Mouse (Mus musculus) heart, postnatal 0 days (tissue): ENCODE measurements around the gene Eef1akmt4. TPM values are rescaled to one million over a fixed set of nuclear protein-coding genes. Genes with fewer than 3 reads are reported as not detected.

Experiments
- ATAC-seq: fragments of 200-750 bp; cut with Nextera tagmentation; 2 replicates; pipeline ENCODE4 v1.8.0; 2017; ENCODE audit warnings: low read depth, moderate number of reproducible peaks, moderate library complexity; ENCODE audit not compliant: insufficient read depth
- DNase-seq: peaks from one replicate; pipeline ENCODE4 v3.0.0-alpha.2; 2016; ENCODE audit warnings: low spot score
- H3K27ac ChIP-seq: fragments of 300-500 bp; sonication (generic); 2 replicates; pipeline ENCODE4 v1.5.1; 2014; ENCODE audit warnings: low read depth, mild to moderate bottlenecking
- H3K27me3 ChIP-seq: fragments of 300-500 bp; sonication (generic); 2 replicates; pipeline ENCODE4 v1.6.1; 2014; ENCODE audit warnings: low read length, mixed read lengths; ENCODE audit not compliant: control insufficient read depth, insufficient read depth
- H3K36me3 ChIP-seq: fragments of 300-500 bp; sonication (generic); replicated peaks from 2 replicates; pipeline ENCODE4 v1.6.1; 2014; ENCODE audit warnings: low read length, mixed read lengths; ENCODE audit not compliant: control insufficient read depth, insufficient read depth
- H3K4me1 ChIP-seq: fragments of 300-500 bp; sonication (generic); 2 replicates; pipeline ENCODE4 v1.6.1; 2014; ENCODE audit warnings: antibody characterized with exemption; ENCODE audit not compliant: control insufficient read depth, insufficient read depth
- H3K4me2 ChIP-seq: fragments of 300-500 bp; sonication (generic); 2 replicates; pipeline ENCODE4 v1.6.1; 2014; ENCODE audit warnings: low read depth, mild to moderate bottlenecking, low read length, moderate library complexity
- H3K4me3 ChIP-seq: fragments of 300-500 bp; sonication (generic); 2 replicates; pipeline ENCODE4 v1.5.1; 2014; ENCODE audit warnings: low read depth, low read length
- H3K9ac ChIP-seq: fragments of 300-500 bp; sonication (generic); replicated peaks from 2 replicates; pipeline ENCODE4 v1.6.1; 2014; ENCODE audit warnings: low read depth, low read length, mixed read lengths
- H3K9me3 ChIP-seq: fragments of 300-500 bp; sonication (generic); replicated peaks from 2 replicates; pipeline ENCODE4 v1.6.1; 2016; ENCODE audit warnings: low read length; ENCODE audit not compliant: control insufficient read depth
- CTCF ChIP-seq: IDR thresholded peaks from 2 replicates; pipeline ENCODE4 v1.5.1; 2016; ENCODE audit warnings: antibody characterized with exemption, control low read depth, low read depth
- EP300 ChIP-seq: IDR thresholded peaks from 2 replicates; pipeline ENCODE4 v1.6.1; 2016; ENCODE audit warnings: antibody characterized with exemption, low read depth
- WGBS: fragments of 180-500 bp; shearing (Covaris S2); extraction: QIAGEN DNeasy Blood & Tissue Kit; methylation state at CpG from one replicate; pipeline ENCODE4 v1.1.7; 2014; 5-methylcytosine and 5-hydroxymethylcytosine counted together
- polyA plus RNA-seq: library from polyadenylated mRNA; unstranded; fragments of >200 nt; fragmentation: Nextera tagmentation; extraction: Ambion mirVana; gene quantifications from 2 replicates; pipeline ENCODE4 v1.2.1, GENCODE M21; 2015
- total RNA-seq: library from RNA; depleted of rRNA; stranded (reverse); fragments of >200 nt; gene quantifications from 2 replicates; pipeline ENCODE4 v1.2.3, GENCODE M21; 2014; ENCODE audit warnings: low replicate concordance

Eef1akmt4 gene
- total and polyA plus RNA-seq, 2 experiments from 2014 or later, result 9.5 to 11.2 TPM

DNA sequence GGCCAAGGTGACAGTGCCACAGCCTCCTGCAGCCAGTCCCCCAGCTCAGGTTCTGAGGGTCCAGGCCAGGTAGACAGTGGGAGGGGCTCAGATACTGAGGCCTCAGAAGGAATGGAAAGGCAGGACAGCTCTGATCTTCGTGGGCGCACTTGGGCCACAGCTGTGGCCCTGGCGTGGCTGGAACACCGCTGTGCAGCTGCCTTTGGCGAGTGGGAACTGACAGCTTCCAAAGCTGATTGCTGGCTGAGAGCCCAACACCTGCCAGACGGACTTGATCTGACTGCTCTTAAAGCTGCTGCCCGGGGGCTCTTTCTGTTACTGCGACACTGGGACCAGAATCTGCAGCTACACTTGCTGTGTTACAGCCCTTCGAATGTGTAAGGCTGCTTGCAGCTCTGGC lies 6.7 kb upstream of the Eef1akmt4 start:
- no peak overlapping the region for H3K9ac ChIP-seq
- H3K27ac ChIP-seq, result no peak overlapping the region
- ATAC-seq, result no peak

DNA sequence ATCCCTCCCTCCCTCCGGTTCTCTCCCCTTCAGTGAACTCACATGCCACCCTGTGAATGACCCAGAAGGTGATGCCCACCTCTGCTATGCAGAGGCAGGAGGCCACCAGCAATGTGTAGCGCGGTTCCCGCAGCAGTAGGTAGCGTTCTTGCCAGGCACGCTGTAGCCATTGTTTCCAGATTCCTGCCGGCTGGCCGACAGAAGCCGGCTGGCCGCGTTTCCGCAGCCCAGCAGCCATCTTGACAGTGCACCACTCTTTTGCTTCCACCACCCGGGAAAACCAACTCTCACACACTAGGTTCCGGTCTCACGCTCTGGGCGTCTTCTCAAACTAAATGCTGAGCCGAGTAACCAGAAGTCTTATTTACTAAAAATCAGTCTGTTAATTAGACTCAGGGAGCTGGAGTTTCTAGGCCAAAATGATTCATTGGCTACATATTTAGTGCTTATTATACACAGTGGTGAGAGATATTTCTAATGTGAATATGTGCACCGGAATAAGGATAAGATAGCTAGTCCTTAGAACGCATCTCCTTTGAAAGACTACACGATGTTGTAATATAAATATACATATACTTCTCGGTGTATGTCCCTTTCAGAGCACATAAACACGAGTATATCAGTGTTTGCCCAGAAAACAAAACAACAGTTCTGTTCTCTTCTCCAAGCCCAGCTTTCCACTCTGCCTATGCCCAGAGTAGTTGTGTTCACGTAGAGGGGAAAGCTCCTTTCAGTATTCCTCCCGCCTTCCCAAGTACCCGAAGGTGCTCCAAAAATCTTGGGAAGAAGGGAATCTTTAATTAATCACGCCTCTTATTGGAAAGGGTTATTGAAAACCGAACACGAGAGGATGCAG lies 664 bp upstream of the Eef1akmt4 start:
- DNase-seq (peak; percentile 76), ATAC-seq (peak; percentile 74)
- TF ChIP-seq CTCF (no peak), EP300 (peak; percentile 39; the same call in 1 of the 2 replicates)
- no peaks in the 10 kb centered on the region for H3K9me3 ChIP-seq
- no peaks in the 10 kb centered on the region for H3K27me3 ChIP-seq
- peak overlapping the region; percentile 96 for H3K4me2 ChIP-seq
- H3K4me3 ChIP-seq, result peak overlapping the region; percentile 82
- H3K27ac ChIP-seq, result peak overlapping the region; percentile 79
- under 1% methylated on average over 28 of the region's 28 CpGs for WGBS
- peaks cover 13% of the 10 kb centered on the region for H3K4me1 ChIP-seq
- H3K36me3 ChIP-seq, result peaks cover 21% of the 10 kb centered on the region
- peak overlapping the region; percentile 82 for H3K9ac ChIP-seq

More for the DNA sequence above, 6.7 kb upstream of the Eef1akmt4 start:
- Histone ChIP-seq H3K4me3 (no peak overlapping the region), H3K9me3 (no peaks in the 10 kb centered on the region), H3K27me3 (no peaks in the 10 kb centered on the region), H3K36me3 (peaks cover 30% of the 10 kb centered on the region), H3K4me2 (no peak overlapping the region), H3K4me1 (peaks cover under 1% of the 10 kb centered on the region)
- TF ChIP-seq CTCF (no peak), EP300 (no peak)
- 56% methylated on average over 9 of the region's 9 CpGs for WGBS
- no peak for DNase-seq

- H3K4me3 ChIP-seq, result peak overlapping the region; percentile 72
- H3K9ac ChIP-seq, result no peak overlapping the region
- H3K36me3 ChIP-seq, result no peaks in the 10 kb centered on the region
- H3K4me1 ChIP-seq, result peaks cover 24% of the 10 kb centered on the region; the same call in 1 of the 2 replicates
- no peak overlapping the region for H3K27ac ChIP-seq
- TF ChIP-seq CTCF (no peak), EP300 (no peak)
- H3K9me3 ChIP-seq, result no peaks in the 10 kb centered on the region
- WGBS, result 2% methylated on average over 76 of the region's 83 CpGs
- peaks cover 53% of the 10 kb centered on the region for H3K27me3 ChIP-seq
- ATAC-seq, result peak; percentile 78
- peak overlapping the region; percentile 94 for H3K4me2 ChIP-seq
- peak; percentile 35 for DNase-seq
These were observed 8.4 kb downstream of the Eef1akmt4 start for GRCm38 (mm10) chr16:20619541-20620398.

DNA sequence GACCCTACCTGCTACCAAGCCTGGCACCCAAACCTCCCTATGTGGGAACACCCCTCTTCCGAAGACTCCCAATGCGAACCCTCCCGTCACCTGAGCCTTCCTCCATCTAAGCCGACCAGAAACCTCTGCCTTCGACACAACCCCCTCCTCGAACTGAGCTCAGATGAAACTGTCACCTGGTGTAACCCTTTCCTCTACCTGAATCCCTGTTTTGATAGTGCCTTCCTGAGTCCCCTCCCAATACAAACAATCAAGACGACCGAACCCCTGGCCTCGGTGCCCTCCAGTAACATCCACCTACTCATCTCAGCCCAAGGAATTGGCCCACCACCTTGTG lies 9.0 kb downstream of the Eef1akmt4 start:
- Histone ChIP-seq H3K27me3 (peaks cover 53% of the 10 kb centered on the region), H3K27ac (no peak overlapping the region)

DNA sequence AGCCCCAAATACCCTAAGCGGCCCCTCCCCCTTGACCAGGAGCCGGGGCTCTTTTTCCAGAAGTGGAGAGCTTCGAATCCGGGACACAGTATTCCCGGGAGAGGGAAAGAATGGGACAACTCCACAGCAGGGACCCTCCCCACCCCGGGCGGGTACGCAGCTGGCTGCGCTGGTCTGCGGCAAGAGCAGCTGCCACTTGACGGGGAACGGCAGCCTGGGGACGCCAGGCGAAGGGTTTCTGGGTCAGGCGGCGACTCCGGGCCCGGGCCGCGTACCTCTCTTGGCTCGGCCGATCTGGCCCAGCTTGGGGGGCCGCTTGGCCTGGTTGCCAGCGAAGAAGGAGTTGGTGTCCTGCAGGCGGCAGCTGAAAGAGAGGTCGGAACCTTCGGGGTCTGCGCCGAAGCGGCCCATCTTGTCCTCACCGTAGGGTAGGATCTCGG lies 9.4 kb downstream of the Eef1akmt4 start:
- Histone ChIP-seq H3K27me3 (peaks cover 53% of the 10 kb centered on the region), H3K27ac (no peak overlapping the region)
- 1% methylated on average over 32 of the region's 32 CpGs for WGBS

More for the DNA sequence above, 9.0 kb downstream of the Eef1akmt4 start:
- TF ChIP-seq EP300, result no peak
- no peak for TF ChIP-seq CTCF
- H3K4me3 ChIP-seq, result peak overlapping the region; percentile 72
- no peak for DNase-seq
- no peak overlapping the region for H3K9ac ChIP-seq
- WGBS, result 2% methylated on average over 9 of the region's 9 CpGs
- H3K4me1 ChIP-seq, result peaks cover 24% of the 10 kb centered on the region; the same call in 1 of the 2 replicates
- no peaks in the 10 kb centered on the region for H3K9me3 ChIP-seq
- no peak for ATAC-seq
- peak overlapping the region; percentile 94 for H3K4me2 ChIP-seq
- H3K36me3 ChIP-seq, result no peaks in the 10 kb centered on the region

More for the DNA sequence above, 9.4 kb downstream of the Eef1akmt4 start:
- H3K4me2 ChIP-seq, result peak overlapping the region; percentile 94
- peak overlapping the region; percentile 72 for H3K4me3 ChIP-seq
- no peaks in the 10 kb centered on the region for H3K36me3 ChIP-seq
- H3K4me1 ChIP-seq, result peaks cover 24% of the 10 kb centered on the region; the same call in 1 of the 2 replicates
- no peaks in the 10 kb centered on the region for H3K9me3 ChIP-seq
- TF ChIP-seq EP300 (no peak), CTCF (no peak)
- H3K9ac ChIP-seq, result peak overlapping the region; percentile 12; the same call in 1 of the 2 replicates
- no peak for ATAC-seq
- no peak for DNase-seq
